Mouse (Mus musculus): ENCODE results near the gene Aldh1l2.

Aldh1l2 gene

DNA sequence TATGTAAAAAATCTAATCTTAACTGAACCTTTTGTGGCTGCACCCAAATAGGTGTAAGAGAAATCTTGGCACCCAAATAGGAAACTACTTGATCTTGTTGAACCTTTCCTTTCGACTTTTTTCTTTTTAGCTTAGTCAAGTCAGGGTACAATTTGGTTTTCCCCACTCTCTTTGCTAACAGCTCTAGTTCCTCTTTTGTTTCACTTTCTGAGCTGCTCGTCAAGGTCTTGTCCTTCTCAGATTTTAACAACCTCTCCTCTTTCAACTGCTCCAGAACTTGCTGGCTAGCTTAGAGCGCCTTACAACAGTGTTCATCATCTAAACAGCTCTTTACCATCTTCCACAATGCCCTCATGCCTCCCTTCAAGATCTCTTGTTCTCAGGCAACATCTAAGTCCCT lies 76.4 kb downstream of the Aldh1l2 start:
- DNase-seq (ENCODE audit: low spot score in 2 of 2) = no peak

DNA sequence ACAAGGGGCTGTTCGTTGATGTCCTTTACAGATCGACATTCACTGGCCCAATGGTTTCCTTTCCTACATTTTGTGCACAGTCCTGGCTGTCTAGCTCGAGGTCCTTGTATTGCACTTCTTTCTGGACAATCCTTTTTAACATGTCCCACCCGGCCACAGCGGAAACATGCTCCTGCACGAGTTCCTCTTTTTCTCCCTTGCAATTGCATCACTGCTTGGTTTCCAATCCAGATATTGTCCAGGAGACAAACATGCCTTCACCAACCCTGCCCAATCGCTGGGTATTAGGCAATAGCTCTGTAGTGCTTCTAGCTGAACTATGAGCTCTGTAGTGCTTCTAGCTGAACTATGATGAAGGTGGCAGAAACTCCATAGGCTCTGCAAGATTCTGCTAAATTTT lies 85.4 kb downstream of the Aldh1l2 start:
- DNase-seq (ENCODE audit: low spot score in 2 of 2) = no peak
